Mouse (Mus musculus) myocyte (in vitro differentiated cells): ENCODE measurements at regions not wholly inside any gene's neighbourhood (a gene's known extent, or its start where the extent isn't known, plus 50 kb on each side); places are given as distances from the start of the nearest gene placed in this dataset.

Experiments
- CEBPB ChIP-seq: IDR thresholded peaks from 2 replicates; pipeline ENCODE4 v1.6.1; 2011; ENCODE audit warnings: mild to moderate bottlenecking, moderate library complexity; ENCODE audit not compliant: poor library complexity, insufficient read depth, severe bottlenecking
- E2F4 ChIP-seq: IDR thresholded peaks from one replicate; pipeline ENCODE4 v1.6.1; 2011; ENCODE audit warnings: mild to moderate bottlenecking, control low read depth, moderate library complexity; ENCODE audit not compliant: insufficient read depth
- MAX ChIP-seq: IDR thresholded peaks from one replicate; pipeline ENCODE4 v1.6.1; 2011; ENCODE audit warnings: low read depth, mild to moderate bottlenecking, control low read depth
- MYOD1 ChIP-seq, 3 experiments: IDR thresholded peaks; one replicate each; pipeline ENCODE4 v1.6.1; 2011; ENCODE audit warnings: control low read depth in 2 of 3, low read depth in 2 of 3, mild to moderate bottlenecking in 2 of 3, moderate library complexity in 1 of 3; ENCODE audit not compliant: insufficient read length in 2 of 3, control insufficient read depth in 1 of 3
- MYOG ChIP-seq, 3 experiments: IDR thresholded peaks; one replicate each; pipeline ENCODE4 v1.6.1; 2011; ENCODE audit warnings: control low read depth in 2 of 3, low read depth in 2 of 3, mild to moderate bottlenecking in 2 of 3; ENCODE audit not compliant: insufficient read length in 2 of 3, control insufficient read depth in 1 of 3, insufficient read depth in 1 of 3
- POLR2A ChIP-seq: IDR thresholded peaks from one replicate; pipeline ENCODE4 v1.6.1; 2011; ENCODE audit warnings: low read depth, mild to moderate bottlenecking, control low read depth, moderate library complexity; ENCODE audit not compliant: insufficient read length
- POLR2AphosphoS2 ChIP-seq: IDR thresholded peaks from one replicate; pipeline ENCODE4 v1.6.1; 2011; ENCODE audit warnings: low read depth, control low read depth; ENCODE audit not compliant: insufficient read length
- TCF12 ChIP-seq: IDR thresholded peaks from one replicate; pipeline ENCODE4 v1.6.1; 2011; ENCODE audit warnings: mild to moderate bottlenecking, control low read depth; ENCODE audit not compliant: poor library complexity, insufficient read depth, severe bottlenecking
- TCF3 ChIP-seq: IDR thresholded peaks from one replicate; pipeline ENCODE4 v1.6.1; 2011; ENCODE audit warnings: low read depth, control low read depth; ENCODE audit not compliant: insufficient read length
- USF1 ChIP-seq: IDR thresholded peaks from one replicate; pipeline ENCODE4 v1.6.1; 2011; ENCODE audit warnings: low read depth, mild to moderate bottlenecking, control low read depth, moderate library complexity

DNA sequence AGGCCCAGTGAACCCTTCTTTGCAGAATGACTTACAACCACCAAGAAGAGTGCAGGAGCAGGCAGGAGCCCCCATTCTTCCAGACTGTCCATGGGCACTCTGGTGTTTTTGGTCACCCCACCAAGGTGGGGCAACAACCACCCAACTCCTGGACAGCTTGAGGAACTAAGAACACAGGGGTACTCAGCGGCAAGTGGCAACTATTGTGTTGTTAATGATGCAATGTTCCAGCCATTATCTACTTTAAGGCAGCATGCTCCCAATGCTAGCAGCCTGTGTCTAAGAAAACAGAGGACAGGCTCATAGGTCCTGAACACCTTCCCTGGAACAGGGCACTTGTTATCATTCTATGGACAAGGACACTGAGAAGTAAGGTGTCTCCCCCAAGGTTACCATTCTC lies 74.3 kb downstream of the Inhbb start:
- TF ChIP-seq POLR2A = no peak
- no peak for TF ChIP-seq TCF12
- no peak for TF ChIP-seq E2F4
- TF ChIP-seq POLR2AphosphoS2 = no peak
- TF ChIP-seq USF1 = no peak
- TF ChIP-seq CEBPB = no peak
- no peak for TF ChIP-seq MYOG (IDR thresholded peaks at IDR 0.05; ENCODE audit: control insufficient read depth in 1 of 3, insufficient read depth in 1 of 3, insufficient read length in 2 of 3, low read depth in 2 of 3)
- TF ChIP-seq MAX = no peak
- no peak for TF ChIP-seq TCF3
- TF ChIP-seq MYOD1 (IDR thresholded peaks at IDR 0.05; ENCODE audit: control insufficient read depth in 1 of 3, insufficient read length in 2 of 3, low read depth in 2 of 3) = no peak
